Mouse (Mus musculus) lung, embryonic 15.5 days (tissue): ENCODE measurements around the gene Pdzd2. TPM values are rescaled to one million over a fixed set of nuclear protein-coding genes. Genes with fewer than 3 reads are reported as not detected.
A peak's percentile ranks its signal among the peaks of the same experiment; 100 is the strongest.

Experiments
- ATAC-seq: fragments of 200-750 bp; cut with Nextera tagmentation; 2 replicates; pipeline ENCODE4 v1.8.0; 2017; ENCODE audit warnings: moderate number of reproducible peaks, borderline replicate concordance; ENCODE audit not compliant: low FRiP score, low TSS enrichment; ENCODE audit errors: extremely low read depth
- H3K27ac ChIP-seq: fragments of 300-500 bp; sonication (generic); 2 replicates; pipeline ENCODE4 v1.5.1; 2015; ENCODE audit warnings: moderate library complexity, mild to moderate bottlenecking, inconsistent platforms
- H3K27me3 ChIP-seq: fragments of 300-500 bp; sonication (generic); 2 replicates; pipeline ENCODE4 v1.6.1; 2015; ENCODE audit warnings: inconsistent platforms
- H3K36me3 ChIP-seq: fragments of 300-500 bp; sonication (generic); 2 replicates; pipeline ENCODE4 v1.6.1; 2015; ENCODE audit warnings: inconsistent platforms
- H3K4me1 ChIP-seq: fragments of 300-500 bp; sonication (generic); 2 replicates; pipeline ENCODE4 v1.6.1; 2015; ENCODE audit warnings: inconsistent platforms
- H3K4me2 ChIP-seq: fragments of 300-500 bp; sonication (generic); 2 replicates; pipeline ENCODE4 v1.6.1; 2015; ENCODE audit warnings: inconsistent platforms, mild to moderate bottlenecking, moderate library complexity
- H3K4me3 ChIP-seq: fragments of 300-500 bp; sonication (generic); 2 replicates; pipeline ENCODE4 v1.5.1; 2015; ENCODE audit warnings: mild to moderate bottlenecking, inconsistent platforms
- H3K9ac ChIP-seq: fragments of 300-500 bp; sonication (generic); 2 replicates; pipeline ENCODE4 v1.6.1; 2015; ENCODE audit warnings: inconsistent platforms
- H3K9me3 ChIP-seq: fragments of 300-500 bp; sonication (generic); 2 replicates; pipeline ENCODE4 v1.6.1; 2016; ENCODE audit warnings: inconsistent platforms
- WGBS: fragments of 180-500 bp; shearing (Covaris S2); methylation state at CpG from one replicate; pipeline ENCODE4 v1.1.7; 2015; 5-methylcytosine and 5-hydroxymethylcytosine counted together
- polyA plus RNA-seq: library from polyadenylated mRNA; unstranded; fragments of >200 nt; fragmentation: Nextera tagmentation; extraction: Ambion mirVana; gene quantifications from 2 replicates; pipeline ENCODE4 v1.2.1, GENCODE M21; 2015

Pdzd2 gene
- polyA plus RNA-seq, 1 experiment from 2014 or later = 39.8 TPM

GRCm38 (mm10) chr15:12414696-12415095 is 325.0 kb downstream of the Pdzd2 start:
- Histone ChIP-seq H3K4me2 (no peak overlapping the region), H3K27ac (no peak overlapping the region), H3K4me3 (no peak overlapping the region), H3K27me3 (no peaks in the 10 kb centered on the region), H3K4me1 (no peaks in the 10 kb centered on the region), H3K36me3 (no peaks in the 10 kb centered on the region), H3K9ac (no peak overlapping the region), H3K9me3 (no peaks in the 10 kb centered on the region)
- ATAC-seq = no peak
- WGBS = 73% methylated on average over 6 of the region's 6 CpGs

GRCm38 (mm10) chr15:12408205-12408604 is 331.5 kb downstream of the Pdzd2 start:
- no peak overlapping the region for H3K27ac ChIP-seq
- no peak overlapping the region for H3K4me2 ChIP-seq
- H3K9ac ChIP-seq = no peak overlapping the region
- no peaks in the 10 kb centered on the region for H3K36me3 ChIP-seq
- no peak overlapping the region for H3K4me3 ChIP-seq
- H3K27me3 ChIP-seq = no peaks in the 10 kb centered on the region; the same call in 1 of the 2 replicates
- no peak for ATAC-seq
- H3K4me1 ChIP-seq = no peaks in the 10 kb centered on the region
- no peaks in the 10 kb centered on the region for H3K9me3 ChIP-seq
- 57% methylated on average over 8 of the region's 8 CpGs for WGBS

GRCm38 (mm10) chr15:12405592-12405991 is 334.1 kb downstream of the Pdzd2 start:
- no peak for ATAC-seq
- H3K9ac ChIP-seq = no peak overlapping the region
- no peak overlapping the region for H3K27ac ChIP-seq
- H3K9me3 ChIP-seq = no peaks in the 10 kb centered on the region
- no peaks in the 10 kb centered on the region for H3K4me1 ChIP-seq
- peaks cover 4% of the 10 kb centered on the region; the same call in 1 of the 2 replicates for H3K27me3 ChIP-seq
- no peak overlapping the region for H3K4me3 ChIP-seq
- H3K4me2 ChIP-seq = no peak overlapping the region
- 71% methylated on average over 5 of the region's 5 CpGs for WGBS
- no peaks in the 10 kb centered on the region; the same call in 1 of the 2 replicates for H3K36me3 ChIP-seq

- WGBS = 66% methylated on average over 6 of the region's 6 CpGs
- no peak overlapping the region for H3K4me3 ChIP-seq
- ATAC-seq = no peak
Observed at GRCm38 (mm10) chr15:12397032-12397431, 342.7 kb downstream of the Pdzd2 start.

GRCm38 (mm10) chr15:12394758-12395157 is 345.0 kb downstream of the Pdzd2 start:
- WGBS = 89% methylated on average over 10 of the region's 10 CpGs
- H3K36me3 ChIP-seq = no peaks in the 10 kb centered on the region
- no peak overlapping the region for H3K27ac ChIP-seq
- H3K4me2 ChIP-seq = no peak overlapping the region
- H3K27me3 ChIP-seq = no peaks in the 10 kb centered on the region
- no peaks in the 10 kb centered on the region for H3K9me3 ChIP-seq
- no peak for ATAC-seq
- H3K4me1 ChIP-seq = no peaks in the 10 kb centered on the region
- no peak overlapping the region for H3K9ac ChIP-seq
- no peak overlapping the region for H3K4me3 ChIP-seq

More at GRCm38 (mm10) chr15:12397032-12397431, 342.7 kb downstream of the Pdzd2 start:
- no peaks in the 10 kb centered on the region for H3K9me3 ChIP-seq
- H3K4me2 ChIP-seq = no peak overlapping the region
- H3K27ac ChIP-seq = no peak overlapping the region
- no peaks in the 10 kb centered on the region; the same call in 1 of the 2 replicates for H3K36me3 ChIP-seq
- no peaks in the 10 kb centered on the region for H3K27me3 ChIP-seq
- H3K4me1 ChIP-seq = no peaks in the 10 kb centered on the region
- H3K9ac ChIP-seq = no peak overlapping the region

DNA sequence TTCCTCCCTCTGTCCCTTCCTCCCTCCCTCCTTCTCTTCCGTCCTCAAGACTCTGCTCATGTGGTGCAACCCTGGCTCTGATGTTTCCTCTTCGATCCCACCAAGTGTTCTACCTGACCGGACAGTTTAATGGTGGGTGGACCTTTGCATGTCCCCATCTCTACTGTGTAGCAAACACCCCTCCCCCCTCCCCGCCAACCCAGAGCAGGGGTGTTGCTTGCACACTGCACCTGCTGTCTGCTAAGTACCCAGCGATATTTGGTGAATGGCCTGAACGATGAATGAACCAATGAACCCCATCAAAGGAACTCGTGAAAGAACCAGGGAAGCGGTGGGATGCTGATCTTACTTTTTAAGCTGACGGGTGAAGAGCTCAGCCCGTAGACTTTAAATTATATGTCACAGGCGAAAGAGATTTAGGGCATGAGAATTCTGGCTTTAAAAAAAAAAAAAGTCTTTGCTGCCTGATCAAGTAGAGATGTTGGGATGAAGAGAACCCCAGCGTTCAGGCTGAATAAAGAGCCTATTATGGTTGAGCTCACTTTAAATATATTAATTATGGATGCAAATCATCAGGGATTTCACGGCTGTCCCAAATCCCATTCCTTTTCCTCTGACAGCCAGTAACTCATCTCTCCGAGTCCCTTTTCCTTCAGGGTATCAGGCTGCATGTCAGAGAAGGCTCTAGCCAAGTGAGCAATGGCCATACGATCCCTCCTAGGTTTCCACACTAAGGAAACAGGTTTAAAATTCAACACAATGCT is 350.8 kb downstream of the Pdzd2 start:
- Histone ChIP-seq H3K9ac (no peak overlapping the region), H3K36me3 (no peaks in the 10 kb centered on the region), H3K27me3 (no peaks in the 10 kb centered on the region), H3K4me3 (no peak overlapping the region), H3K4me1 (no peaks in the 10 kb centered on the region), H3K27ac (no peak overlapping the region), H3K9me3 (no peaks in the 10 kb centered on the region), H3K4me2 (no peak overlapping the region)
- no peak for ATAC-seq
- WGBS = 79% methylated on average over 15 of the region's 15 CpGs

DNA sequence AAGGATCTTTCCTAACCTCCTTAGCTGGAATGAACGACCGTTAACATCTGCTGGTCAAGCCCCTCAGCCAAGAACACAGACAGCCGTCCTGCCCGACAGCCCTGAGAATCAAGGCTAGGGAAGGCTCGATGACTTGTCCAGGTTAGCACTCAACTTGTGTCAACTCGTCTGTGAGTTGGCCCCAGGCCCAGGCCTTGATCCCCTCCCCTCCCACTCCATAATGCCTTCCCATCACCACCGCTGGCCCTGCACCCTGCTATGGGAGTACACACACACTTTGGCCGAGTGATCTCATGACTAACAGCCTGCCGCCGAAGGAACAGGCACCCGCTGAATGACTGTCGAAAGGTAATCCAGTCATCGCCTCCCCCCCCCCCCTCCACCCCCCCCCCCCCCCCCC is 355.0 kb downstream of the Pdzd2 start:
- 56% methylated on average over 13 of the region's 13 CpGs for WGBS
- no peak overlapping the region for H3K4me3 ChIP-seq
- H3K36me3 ChIP-seq = no peaks in the 10 kb centered on the region
- no peak overlapping the region for H3K4me2 ChIP-seq
- H3K27ac ChIP-seq = no peak overlapping the region
- H3K9ac ChIP-seq = no peak overlapping the region
- no peak for ATAC-seq
- H3K4me1 ChIP-seq = no peaks in the 10 kb centered on the region
- no peaks in the 10 kb centered on the region for H3K27me3 ChIP-seq
- H3K9me3 ChIP-seq = no peaks in the 10 kb centered on the region

DNA sequence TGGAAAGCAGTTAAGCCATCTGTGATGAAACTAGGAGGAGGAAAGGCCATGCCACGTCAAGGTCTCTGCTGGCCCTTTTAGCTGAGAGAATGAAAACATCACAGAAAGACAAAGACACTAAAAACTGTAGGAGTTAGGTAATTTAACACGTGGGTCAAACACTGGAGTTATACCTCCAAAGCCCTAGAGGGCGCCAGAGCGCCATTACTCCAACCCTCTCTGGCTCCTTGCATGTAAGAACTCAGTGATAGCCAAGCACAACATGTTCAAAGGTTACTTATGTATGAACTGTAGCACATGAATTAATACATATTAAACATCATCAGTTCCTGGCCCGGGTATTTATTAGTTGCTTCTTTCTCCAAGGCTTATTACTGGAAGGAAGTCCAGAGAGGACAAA is 359.2 kb downstream of the Pdzd2 start:
- Histone ChIP-seq H3K4me1 (peaks cover 10% of the 10 kb centered on the region), H3K27ac (no peak overlapping the region), H3K36me3 (no peaks in the 10 kb centered on the region), H3K27me3 (no peaks in the 10 kb centered on the region), H3K9ac (no peak overlapping the region), H3K4me2 (no peak overlapping the region), H3K4me3 (no peak overlapping the region), H3K9me3 (no peaks in the 10 kb centered on the region)
- no peak for ATAC-seq
- 50% methylated on average over 5 of the region's 5 CpGs for WGBS

DNA sequence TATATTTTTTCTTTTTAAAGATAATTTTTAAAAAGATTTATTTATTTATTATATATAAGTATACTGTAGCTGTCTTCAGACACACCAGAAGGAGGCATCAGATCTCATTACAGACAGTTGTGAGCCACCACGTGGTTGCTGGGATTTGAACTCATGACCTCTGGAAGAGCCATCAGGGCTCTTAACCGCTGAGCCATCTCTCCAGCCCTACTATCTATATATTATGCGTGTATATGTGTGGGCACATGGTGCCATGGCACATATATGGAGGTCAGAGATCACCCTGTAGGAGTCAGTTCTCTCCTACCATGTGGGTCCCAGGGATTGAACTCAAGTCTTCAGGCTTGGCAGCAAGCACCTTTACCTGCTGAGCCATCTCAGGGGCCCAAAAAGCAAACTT is 359.7 kb downstream of the Pdzd2 start:
- ATAC-seq = no peak
- Histone ChIP-seq H3K4me3 (no peak overlapping the region), H3K9ac (no peak overlapping the region), H3K4me2 (no peak overlapping the region), H3K4me1 (peaks cover 14% of the 10 kb centered on the region), H3K9me3 (no peaks in the 10 kb centered on the region), H3K27ac (no peak overlapping the region), H3K36me3 (no peaks in the 10 kb centered on the region), H3K27me3 (no peaks in the 10 kb centered on the region)
- WGBS = 86% methylated on average over 3 of the region's 3 CpGs

- H3K4me3 ChIP-seq = no peak overlapping the region
- H3K4me1 ChIP-seq = peaks cover 23% of the 10 kb centered on the region
- H3K9ac ChIP-seq = no peak overlapping the region
- no peak overlapping the region for H3K27ac ChIP-seq
- H3K36me3 ChIP-seq = no peaks in the 10 kb centered on the region
- no peaks in the 10 kb centered on the region for H3K27me3 ChIP-seq
- no peaks in the 10 kb centered on the region for H3K9me3 ChIP-seq
- WGBS = 85% methylated on average over 10 of the region's 10 CpGs
- no peak overlapping the region for H3K4me2 ChIP-seq
- ATAC-seq = no peak
Observed at GRCm38 (mm10) chr15:12377800-12378199, 361.9 kb downstream of the Pdzd2 start.

DNA sequence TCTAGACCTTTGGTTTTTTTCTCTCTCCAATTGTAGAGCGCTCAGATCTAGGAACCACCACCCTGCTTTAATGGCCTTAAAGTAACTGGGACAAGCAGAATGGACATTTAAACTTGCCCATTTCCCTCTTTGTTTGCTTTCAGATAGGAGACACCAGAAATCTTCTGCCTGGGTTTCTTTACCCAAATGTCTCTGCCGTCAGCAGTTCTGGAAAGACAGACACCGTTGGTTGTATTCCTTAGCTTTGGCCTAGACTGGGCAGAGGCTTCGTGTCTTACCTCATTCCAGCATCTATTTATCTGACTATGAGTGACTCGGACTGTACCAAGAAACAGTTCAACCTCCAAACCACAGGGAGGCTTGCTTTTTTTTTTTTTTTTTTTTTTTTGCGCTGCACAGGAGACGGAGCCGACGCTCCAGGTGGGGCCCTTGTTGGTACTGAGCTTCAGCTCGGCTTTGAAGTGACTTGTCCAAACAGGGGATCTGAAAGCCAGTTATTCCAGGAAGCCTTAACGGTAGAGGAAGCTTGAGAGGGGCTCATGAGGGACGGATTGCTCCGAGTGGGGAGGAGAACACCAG is 363.1 kb downstream of the Pdzd2 start:
- Histone ChIP-seq H3K9ac (no peak overlapping the region), H3K4me3 (no peak overlapping the region), H3K27me3 (no peaks in the 10 kb centered on the region), H3K4me2 (peak overlapping the region; percentile 60; the same call in 1 of the 2 replicates), H3K27ac (peak overlapping the region; percentile 20; the same call in 1 of the 2 replicates), H3K4me1 (peaks cover 23% of the 10 kb centered on the region), H3K36me3 (no peaks in the 10 kb centered on the region), H3K9me3 (no peaks in the 10 kb centered on the region)
- ATAC-seq = no peak
- WGBS = 46% methylated on average over 13 of the region's 13 CpGs

DNA sequence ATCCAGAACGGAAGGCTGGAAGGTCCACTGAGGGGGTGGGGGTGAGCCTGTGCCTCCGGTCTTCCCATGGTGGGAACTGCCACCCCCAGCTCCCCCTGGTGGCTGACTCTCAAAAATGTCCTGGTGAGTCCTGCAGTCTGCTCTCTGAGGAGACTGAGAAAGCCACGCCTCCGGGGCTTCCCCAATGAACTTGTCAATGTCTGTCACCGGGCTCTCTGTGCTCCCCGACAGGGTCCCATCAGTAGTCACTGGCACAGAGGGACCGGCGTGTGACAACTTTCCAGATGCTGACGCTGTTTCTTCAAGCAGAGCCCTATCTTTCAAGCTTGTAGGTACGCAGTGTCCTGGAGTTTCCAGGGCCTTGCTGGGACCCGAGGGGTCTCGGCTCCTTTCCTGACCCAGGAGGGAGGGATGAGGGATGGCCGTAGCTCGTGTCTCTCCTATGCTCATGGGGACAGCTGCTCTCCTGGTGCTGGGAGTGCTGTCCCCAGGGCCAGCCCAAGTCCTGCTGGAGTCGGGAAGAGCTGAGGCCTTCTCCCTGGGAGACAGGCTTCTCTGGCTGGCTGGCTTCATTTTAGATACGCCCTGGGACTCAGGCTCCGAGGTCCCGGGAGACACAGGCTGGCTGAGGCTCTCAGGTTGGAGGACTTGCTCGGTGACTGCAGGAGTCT is 363.9 kb downstream of the Pdzd2 start:
- Histone ChIP-seq H3K9me3 (no peaks in the 10 kb centered on the region), H3K4me3 (peak overlapping the region; percentile 23), H3K4me1 (peaks cover 27% of the 10 kb centered on the region), H3K9ac (peak overlapping the region; percentile 17; the same call in 1 of the 2 replicates), H3K27me3 (no peaks in the 10 kb centered on the region), H3K36me3 (no peaks in the 10 kb centered on the region), H3K27ac (peak overlapping the region; percentile 20), H3K4me2 (peak overlapping the region; percentile 60)
- WGBS = 4% methylated on average over 19 of the region's 19 CpGs
- ATAC-seq = peak; percentile 86
